Mouse (Mus musculus) mouse embryonic stem cell (cell line): ENCODE results near the gene Gm3696.
"Not testable (repeated sequence)": the region's sequence is repeated elsewhere in the genome, so short reads cannot be mapped to it uniquely, and the experiment has no call there.

Experiments used
- in situ Hi-C, 2 experiments: fragments of 300-500 bp; cut with MboI; formaldehyde crosslinking; loops; 1 replicate in 1 of 2; 3 replicates in 1 of 2; pipeline ENCODE4 v1.14.3; 2019 to 2020; ENCODE audit warnings: low sequenced_read_pairs in 2 of 2, low pct_unique_long_range_greater_than_20kb in 1 of 2, mixed read lengths in 1 of 2; ENCODE audit not compliant: unreplicated experiment in 1 of 2

Gm3696 gene

DNA sequence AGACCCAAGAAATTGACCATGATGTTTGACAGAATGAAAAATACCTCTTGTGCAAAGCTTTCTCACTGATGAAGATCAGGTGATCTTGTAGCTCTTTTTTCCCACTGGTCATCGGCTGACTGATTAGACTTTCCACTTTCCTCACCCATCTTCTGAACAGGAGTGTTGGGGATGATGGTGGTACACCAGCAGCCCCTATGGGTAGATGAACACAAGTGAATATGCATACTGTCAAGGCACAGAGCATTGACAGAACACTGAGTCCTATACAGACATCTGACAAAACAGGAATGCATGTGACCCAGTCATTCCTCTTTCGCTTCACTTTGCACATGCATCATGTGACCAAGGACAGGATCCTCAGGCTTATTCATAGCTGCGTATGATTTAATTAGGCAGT lies at the start of gene Gm3696:
Gm3696 (minus strand) TSS at position 101 of the 400 bp plus-strand sequence.
- in situ Hi-C loops: not testable (repeated sequence)

DNA sequence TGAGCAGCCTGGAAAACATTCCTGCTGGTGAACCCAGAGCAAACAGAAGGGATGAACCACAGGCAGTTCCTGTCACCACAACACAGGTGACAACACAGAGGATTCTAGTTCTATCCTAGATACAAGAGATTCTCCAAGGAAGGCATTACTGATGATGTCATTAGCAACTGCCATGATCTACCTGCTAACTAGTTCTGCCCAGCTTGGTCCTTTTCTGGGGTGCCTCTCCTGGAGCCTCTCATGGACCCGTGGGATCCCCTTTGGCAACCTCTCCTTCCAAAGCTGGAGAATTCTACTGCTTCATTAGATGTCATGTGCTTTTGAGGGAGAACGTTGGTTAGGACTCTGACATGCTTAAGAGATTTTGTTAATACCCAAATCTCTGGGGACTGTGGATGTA lies 24.9 kb upstream of the Gm3696 start, which contains the start of gene Gm6676:
Gm6676 (minus strand) TSS at position 101 of the 400 bp plus-strand sequence.
- in situ Hi-C loops: not testable (repeated sequence)

DNA sequence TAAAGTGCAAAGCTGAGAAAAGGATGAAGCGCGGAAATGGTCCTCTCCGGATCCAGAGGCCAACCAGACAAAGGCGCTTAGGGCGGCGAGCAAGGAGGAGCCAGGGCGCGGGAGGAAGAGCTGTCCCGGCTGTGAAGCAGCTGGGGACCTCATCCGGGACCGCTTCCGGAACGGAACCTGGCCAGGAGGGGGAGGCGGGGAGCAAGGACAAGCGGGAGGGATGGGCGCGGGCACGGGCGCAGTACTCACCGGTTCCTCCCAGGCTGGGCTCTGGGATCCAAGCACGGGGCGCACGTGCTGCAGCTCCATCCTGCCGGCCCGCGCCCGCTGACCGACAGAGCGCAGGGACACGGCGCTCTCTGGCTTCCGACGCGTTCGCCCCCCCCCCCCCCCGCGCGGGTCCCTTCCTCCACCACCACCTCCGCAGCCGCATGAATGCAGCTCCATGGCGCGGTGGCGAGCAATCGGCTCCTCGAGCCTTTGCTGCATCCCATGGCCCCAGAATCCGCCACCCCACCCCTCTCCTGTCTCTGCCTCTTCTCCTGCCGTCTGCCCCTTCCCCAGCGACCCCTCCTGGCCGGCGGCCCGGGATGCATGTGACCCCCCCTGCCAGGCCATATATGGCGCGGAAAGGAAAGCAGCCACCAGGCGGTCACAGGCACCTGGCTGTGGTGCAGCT lies 4.8 kb upstream of the Gm3696 start:
- in situ Hi-C loops: not testable (repeated sequence)

DNA sequence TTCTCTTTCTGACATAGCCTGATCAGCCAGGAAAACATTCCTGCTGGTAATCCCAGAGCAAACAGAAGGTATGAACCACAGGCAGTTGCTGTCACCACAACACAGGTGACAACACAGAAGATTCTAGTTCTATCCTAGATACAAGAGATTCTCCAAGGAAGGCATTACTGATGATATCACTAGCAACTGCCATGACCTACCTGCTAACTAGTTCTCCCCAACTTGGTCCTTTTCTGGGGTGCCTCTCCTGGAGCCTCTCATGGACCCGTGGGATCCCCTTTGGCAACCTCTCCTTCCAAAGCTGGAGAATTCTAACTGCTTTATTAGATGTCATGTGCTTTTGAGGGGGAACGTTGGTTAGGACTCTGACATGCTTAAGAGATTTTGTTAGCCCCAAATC lies 55.6 kb downstream of the Gm3696 start, which contains the start of gene Gm3685:
Gm3685 (minus strand) TSS at position 101 of the 400 bp plus-strand sequence.
- in situ Hi-C loops: not testable (repeated sequence)
